Mouse (Mus musculus): ENCODE results near the gene Mapk1ip1.

The Mapk1ip1 gene

GRCm38 (mm10) chr7:138840594-138841021 lies 5.5 kb downstream of the Mapk1ip1 start:
- DNase-seq (ENCODE audit: low spot score), result peak; percentile 95

GRCm38 (mm10) chr7:138835028-138835427 lies 11.0 kb downstream of the Mapk1ip1 start:
- DNase-seq (ENCODE audit: low spot score), result peak; percentile 27

DNA sequence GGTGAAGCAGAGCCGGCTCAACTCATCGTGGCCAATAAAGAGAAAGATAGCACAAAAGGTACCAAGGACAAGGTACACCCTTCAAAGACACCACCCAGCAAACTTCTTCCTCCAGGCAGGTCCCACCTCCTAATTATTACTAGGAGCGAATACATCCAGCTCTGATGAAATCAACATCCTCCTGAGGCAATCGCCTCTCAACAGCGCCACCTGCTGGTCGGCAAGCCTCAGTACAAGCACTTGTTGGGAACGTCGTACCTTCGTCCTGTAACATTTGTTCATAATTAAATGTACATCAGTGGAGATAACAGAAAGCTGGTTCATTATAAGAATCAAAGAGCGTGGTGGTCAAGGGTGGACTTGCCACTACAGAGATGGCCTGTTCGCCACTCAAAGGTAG lies 18.3 kb downstream of the Mapk1ip1 start:
- DNase-seq (ENCODE audit: low spot score), result peak; percentile 74

DNA sequence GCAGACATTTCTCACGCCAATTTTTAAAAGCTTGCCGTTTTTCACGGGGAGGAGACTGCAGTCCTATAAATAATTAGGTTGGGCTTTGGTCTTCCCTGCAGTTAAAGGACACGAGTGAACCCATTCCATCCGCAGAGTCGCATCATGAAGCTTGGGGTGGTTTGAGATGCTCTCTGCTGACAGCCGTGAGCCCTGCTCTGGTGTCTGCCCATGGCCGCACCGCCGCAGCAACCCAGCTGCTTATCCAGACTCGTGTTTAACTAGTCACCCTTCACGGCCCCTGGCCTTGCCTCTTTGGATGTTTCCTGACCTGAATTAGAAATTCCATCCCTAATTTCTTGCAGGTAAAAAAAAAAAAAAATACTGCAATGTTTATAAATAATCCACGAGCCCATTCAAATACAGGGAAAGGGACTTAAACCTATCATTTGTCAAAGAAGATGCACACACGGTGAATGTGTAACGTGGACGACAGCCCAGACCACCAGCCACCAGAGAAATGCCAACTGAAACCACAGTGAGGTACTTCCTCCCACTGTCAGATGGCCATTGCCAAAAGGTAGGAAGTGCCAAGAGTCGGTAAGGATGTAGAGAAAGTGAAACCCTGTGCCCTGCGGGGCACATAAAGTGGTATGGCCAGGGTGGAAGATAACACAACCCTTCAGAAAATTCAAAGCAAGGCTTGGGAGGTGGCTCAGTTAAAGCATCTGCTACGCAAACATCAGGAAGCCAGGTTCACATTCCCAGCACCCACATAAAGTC lies 20.9 kb downstream of the Mapk1ip1 start:
- DNase-seq (ENCODE audit: low spot score), result no peak

DNA sequence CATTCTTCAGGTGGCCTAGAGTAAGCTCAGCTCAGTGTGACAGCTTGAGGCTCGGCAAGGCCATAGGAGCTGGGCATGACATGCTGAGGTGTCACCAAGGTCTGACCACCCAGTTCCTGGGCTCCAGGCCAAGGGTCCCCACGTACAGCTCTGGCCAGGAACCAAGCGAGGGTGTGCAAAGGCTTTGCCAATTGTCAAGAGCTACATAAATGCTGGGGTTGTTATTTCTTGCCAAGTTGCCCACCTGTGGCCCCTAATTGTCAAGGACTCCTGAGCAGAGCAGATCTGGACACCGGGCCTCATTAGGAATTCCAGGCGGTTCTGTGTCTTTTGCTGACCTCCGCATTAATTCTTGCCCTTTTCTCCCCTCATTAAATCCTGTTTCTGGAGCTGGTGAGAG lies 21.6 kb downstream of the Mapk1ip1 start:
- DNase-seq (ENCODE audit: low spot score), result no peak

GRCm38 (mm10) chr7:138818314-138818713 lies 27.8 kb downstream of the Mapk1ip1 start:
- DNase-seq (ENCODE audit: low spot score), result peak; percentile 42

GRCm38 (mm10) chr7:138813213-138813875 lies 32.7 kb downstream of the Mapk1ip1 start:
- no peak for DNase-seq (ENCODE audit: low spot score)

- no peak for DNase-seq (ENCODE audit: low spot score)
These were observed 38.9 kb downstream of the Mapk1ip1 start for GRCm38 (mm10) chr7:138807146-138807545.

DNA sequence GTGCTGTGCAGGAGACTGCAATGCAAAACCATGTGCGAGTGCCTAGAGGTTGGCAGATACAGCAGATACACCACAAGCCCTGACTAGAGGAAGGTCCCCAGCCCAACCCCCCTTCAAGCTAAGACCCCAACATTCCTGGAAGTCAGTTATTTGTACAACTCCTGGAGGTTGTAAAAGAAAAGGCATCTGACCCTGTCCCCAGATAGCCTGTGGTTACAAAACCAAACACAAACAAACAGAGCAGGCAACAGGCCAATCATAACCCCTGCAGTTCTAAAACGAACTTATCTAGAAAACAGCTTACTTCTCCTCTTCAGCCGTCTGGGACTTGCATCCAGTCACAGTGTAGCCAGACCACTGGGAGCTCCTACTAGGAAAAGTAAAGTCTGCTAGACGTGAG lies 42.7 kb downstream of the Mapk1ip1 start:
- no peak for DNase-seq (ENCODE audit: low spot score)

GRCm38 (mm10) chr7:138788109-138788508 lies 58.0 kb downstream of the Mapk1ip1 start:
- no peak for DNase-seq (ENCODE audit: low spot score)

Measured in embryo, embryonic 10.5 days (tissue).